Mouse (Mus musculus): ENCODE measurements at regions not wholly inside any gene's neighbourhood (a gene's known extent, or its start where the extent isn't known, plus 50 kb on each side); places are given as distances from the start of the nearest gene placed in this dataset.

- no peak for DNase-seq
Measured at GRCm38 (mm10) chr19:54099292-54099691, 55.3 kb downstream of the Adra2a start.

DNA sequence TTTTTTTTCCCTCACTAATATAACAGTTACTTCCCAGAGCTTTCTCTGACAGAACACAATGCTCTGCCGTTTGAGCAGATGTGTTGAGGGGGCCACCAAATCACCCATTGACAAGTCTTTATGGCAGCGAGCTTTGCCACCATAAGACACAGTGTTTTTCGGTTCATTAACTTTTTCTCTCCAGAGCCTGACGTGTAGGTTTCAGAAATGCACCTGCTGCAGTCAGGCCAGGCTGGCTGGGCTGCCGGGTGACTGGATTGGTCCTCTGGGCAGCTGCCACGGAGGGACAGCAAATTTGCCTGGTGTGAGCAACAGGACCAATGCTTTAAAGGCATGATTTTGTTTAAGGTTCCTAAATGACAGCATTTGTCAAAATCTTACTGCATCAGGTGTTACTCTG is 55.8 kb downstream of the Adra2a start:
- no peak for DNase-seq

GRCm38 (mm10) chr19:54106571-54106970 is 62.6 kb downstream of the Adra2a start:
- peak; percentile 37 for DNase-seq

- peak; percentile 58 for DNase-seq
Measured at GRCm38 (mm10) chr19:54107103-54107821, 63.3 kb downstream of the Adra2a start.

GRCm38 (mm10) chr19:54110080-54110479 is 66.1 kb downstream of the Adra2a start:
- DNase-seq, result no peak

GRCm38 (mm10) chr19:54112691-54113090 is 68.7 kb downstream of the Adra2a start:
- no peak for DNase-seq

- no peak for DNase-seq
Measured at GRCm38 (mm10) chr19:54113421-54113820, 69.5 kb downstream of the Adra2a start.

GRCm38 (mm10) chr19:54114588-54115317 is 70.8 kb downstream of the Adra2a start:
- peak; percentile 77 for DNase-seq

DNA sequence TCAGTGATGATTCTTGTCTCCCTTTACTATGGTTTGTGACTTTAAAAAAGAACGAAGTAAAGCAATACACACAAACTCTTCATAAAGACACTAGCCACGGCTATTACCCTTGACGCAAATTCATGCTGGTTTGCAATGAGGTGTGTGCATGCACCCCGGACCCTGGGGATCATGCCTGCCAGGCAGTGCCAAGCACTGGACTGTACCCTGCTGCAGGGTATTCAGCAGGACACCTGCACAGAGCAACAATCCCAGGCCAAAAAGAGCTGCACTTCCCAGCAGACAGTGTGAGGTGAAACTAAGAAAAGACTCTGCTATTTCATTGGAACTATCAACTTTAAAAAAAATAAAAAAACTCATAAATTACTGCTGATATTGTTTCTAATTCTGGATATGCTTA is 71.4 kb downstream of the Adra2a start:
- DNase-seq, result no peak

- no peak for DNase-seq
Measured at GRCm38 (mm10) chr19:54116829-54117228, 72.9 kb downstream of the Adra2a start.

DNA sequence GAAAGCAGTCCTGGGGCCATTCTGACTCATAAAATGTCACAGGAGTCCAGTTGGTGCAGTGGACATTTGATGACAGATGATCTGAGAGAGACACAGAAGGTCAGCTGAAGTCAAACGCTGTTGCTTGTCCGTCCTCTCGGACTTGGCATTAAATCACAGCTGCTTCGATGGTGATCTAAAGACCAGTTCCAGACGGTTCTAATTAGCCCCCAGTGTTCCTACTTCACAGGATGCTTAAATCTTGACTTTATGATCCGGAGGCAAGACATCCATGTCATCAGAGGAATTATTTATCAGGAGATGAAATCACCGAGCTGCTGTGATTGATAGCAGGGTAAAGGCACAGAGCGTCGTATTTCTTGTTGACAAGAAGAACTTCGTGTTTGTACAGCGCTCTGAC is 73.7 kb downstream of the Adra2a start:
- no peak for DNase-seq

- no peak for DNase-seq
Measured at GRCm38 (mm10) chr19:54123586-54123985, 79.6 kb downstream of the Adra2a start.

GRCm38 (mm10) chr19:54151766-54152165 is 107.8 kb downstream of the Adra2a start:
- DNase-seq, result peak; percentile 26

- DNase-seq, result no peak
Measured at GRCm38 (mm10) chr19:54154400-54154799, 110.4 kb downstream of the Adra2a start.

DNA sequence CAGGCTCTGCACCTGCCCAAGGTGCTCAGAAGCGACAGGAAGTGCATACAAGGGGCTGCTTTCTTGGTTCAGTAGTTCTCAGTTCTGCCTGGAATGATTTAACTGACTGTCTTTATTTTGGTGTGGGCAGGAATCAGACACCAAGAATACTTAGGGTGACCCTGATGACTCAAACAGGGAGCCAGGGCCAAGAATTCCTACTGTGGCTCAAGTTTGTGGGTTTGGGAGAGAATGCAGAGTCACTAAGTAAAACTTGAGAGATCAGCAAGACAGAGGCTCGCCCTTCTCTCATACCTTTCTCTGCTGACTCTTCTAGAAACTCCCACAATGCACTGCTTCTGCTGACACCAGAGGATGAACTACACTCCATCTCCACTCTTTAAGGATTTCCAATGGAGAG is 126.4 kb downstream of the Adra2a start:
- DNase-seq, result no peak

GRCm38 (mm10) chr19:54174090-54175055 is 130.4 kb downstream of the Adra2a start:
- DNase-seq, result no peak

DNA sequence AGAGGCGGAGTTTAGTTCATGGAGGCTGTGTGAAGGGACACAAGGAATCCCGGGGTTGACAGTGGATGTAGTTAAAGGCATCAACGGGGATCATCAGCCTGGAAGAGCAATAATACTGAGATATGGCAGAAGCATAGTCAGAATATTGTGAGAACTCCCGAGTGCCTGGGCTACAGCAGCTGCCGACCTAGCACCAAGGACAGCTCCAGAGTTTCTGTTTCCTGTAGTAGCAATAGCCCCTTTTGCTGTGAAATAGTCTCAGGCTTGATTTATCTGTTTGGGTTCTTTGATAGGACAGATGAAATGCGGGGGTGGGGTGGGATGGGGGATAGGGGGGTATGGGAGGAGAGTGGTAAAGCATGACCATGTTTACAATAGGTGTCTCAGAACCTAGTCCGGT is 131.8 kb downstream of the Adra2a start:
- no peak for DNase-seq

- no peak for DNase-seq
Measured at GRCm38 (mm10) chr19:54177491-54177890, 133.5 kb downstream of the Adra2a start.

DNA sequence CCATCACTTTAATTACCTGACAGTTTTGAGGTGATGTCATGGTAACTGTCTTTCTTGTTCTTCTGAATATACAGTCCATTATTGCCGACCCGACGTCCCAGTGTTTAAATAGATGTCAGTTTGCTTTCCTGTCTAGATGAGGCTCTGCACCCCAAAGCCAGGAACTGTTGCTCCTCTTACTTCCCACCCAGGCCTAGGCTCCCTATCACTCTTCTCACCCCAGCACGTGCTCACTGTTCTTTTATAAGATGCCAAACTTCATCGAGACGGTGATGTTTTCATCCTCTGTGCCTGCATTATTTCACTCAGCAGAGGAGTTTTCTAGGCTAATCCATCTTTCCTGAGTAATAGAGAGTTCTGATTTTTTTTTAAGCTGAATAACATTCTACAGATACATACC is 156.5 kb downstream of the Adra2a start:
- DNase-seq, result no peak

- no peak for DNase-seq
Measured at GRCm38 (mm10) chr19:54202456-54202855, 158.5 kb downstream of the Adra2a start.

DNA sequence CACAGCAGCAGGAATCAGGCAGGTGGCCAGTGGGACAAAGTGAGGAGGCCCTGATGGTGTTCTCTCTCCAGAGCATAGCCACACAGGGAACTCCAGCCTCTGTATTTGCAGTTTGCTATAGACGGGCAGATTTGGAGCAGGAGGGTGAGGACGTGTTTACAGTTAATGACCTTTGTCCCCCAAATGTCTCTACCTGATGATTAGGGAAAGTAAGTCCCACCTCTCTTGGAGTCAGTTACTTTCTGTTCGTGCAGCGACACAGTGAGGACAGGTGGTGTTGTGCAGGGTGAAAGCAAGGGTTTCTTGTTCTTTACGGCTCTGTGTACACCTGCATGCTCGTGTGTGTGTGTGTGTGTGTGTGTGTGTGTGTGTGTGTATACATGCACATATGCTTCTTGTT is 162.9 kb downstream of the Adra2a start:
- no peak for DNase-seq

DNA sequence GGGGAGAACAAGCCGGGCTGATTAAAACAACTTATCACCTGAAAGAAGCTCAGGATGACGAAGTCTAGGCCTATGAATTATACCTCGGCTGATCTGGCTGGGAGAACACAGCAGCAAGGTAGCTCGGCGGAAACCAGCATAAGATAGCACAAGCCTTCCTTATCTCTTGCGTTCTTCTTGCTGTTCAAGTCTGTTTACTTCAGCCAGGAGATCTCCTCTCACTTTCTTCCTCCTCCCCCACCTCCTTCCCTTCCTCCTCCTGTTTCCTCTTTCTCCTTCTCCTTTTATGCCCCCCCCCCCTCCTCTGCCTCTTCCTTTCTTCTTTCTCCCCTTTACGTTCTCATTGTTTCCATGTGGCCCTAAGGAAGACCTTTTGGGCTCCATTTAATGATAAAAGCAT is 168.2 kb downstream of the Adra2a start:
- no peak for DNase-seq

GRCm38 (mm10) chr19:54244176-54244575 is 200.2 kb downstream of the Adra2a start:
- no peak for DNase-seq
